Mouse (Mus musculus): ENCODE results near the gene Cacng5. TPM values are rescaled to one million over a fixed set of nuclear protein-coding genes. Genes with fewer than 3 reads are reported as not detected.

Cacng5 gene
- polyA plus RNA-seq, 1 experiment from 2014 or later: 0.55 TPM

GRCm38 (mm10) chr11:107853088-107853487 lies 61.8 kb downstream of the Cacng5 start:
- H3K36me3 ChIP-seq (replicated peaks; ENCODE audit: control insufficient read depth, insufficient read depth, low read depth, low read length): no peaks in the 10 kb centered on the region

GRCm38 (mm10) chr11:107849621-107850020 lies 65.2 kb downstream of the Cacng5 start:
- Histone ChIP-seq H3K4me3 (ENCODE audit: low read depth, low read length) (no peak overlapping the region), H3K27ac (replicated peaks; ENCODE audit: low read depth, low read length) (no peak overlapping the region), H3K36me3 (replicated peaks; ENCODE audit: control insufficient read depth, insufficient read depth, low read depth, low read length) (no peaks in the 10 kb centered on the region), H3K4me1 (ENCODE audit: control insufficient read depth, insufficient read depth, low read length) (no peaks in the 10 kb centered on the region), H3K4me2 (ENCODE audit: low read depth, low read length) (no peak overlapping the region), H3K9ac (replicated peaks; ENCODE audit: low read length) (no peak overlapping the region), H3K27me3 (ENCODE audit: control insufficient read depth, insufficient read depth, low read length) (no peaks in the 10 kb centered on the region), H3K9me3 (replicated peaks; ENCODE audit: control insufficient read depth, low read length) (no peaks in the 10 kb centered on the region)
- ATAC-seq (replicated peaks; ENCODE audit: insufficient number of reproducible peaks, low FRiP score, low TSS enrichment, low read depth): no peak
- 49% methylated on average over 10 of the region's 10 CpGs for WGBS
- no peak for DNase-seq (ENCODE audit: low spot score)

More at GRCm38 (mm10) chr11:107853088-107853487, 61.8 kb downstream of the Cacng5 start:
- Histone ChIP-seq H3K4me1 (ENCODE audit: control insufficient read depth, insufficient read depth, low read length) (no peaks in the 10 kb centered on the region), H3K4me3 (ENCODE audit: low read depth, low read length) (no peak overlapping the region), H3K4me2 (ENCODE audit: low read depth, low read length) (no peak overlapping the region), H3K9ac (replicated peaks; ENCODE audit: low read length) (no peak overlapping the region), H3K27ac (replicated peaks; ENCODE audit: low read depth, low read length) (no peak overlapping the region), H3K27me3 (ENCODE audit: control insufficient read depth, insufficient read depth, low read length) (no peaks in the 10 kb centered on the region), H3K9me3 (replicated peaks; ENCODE audit: control insufficient read depth, low read length) (no peaks in the 10 kb centered on the region)
- ATAC-seq (replicated peaks; ENCODE audit: insufficient number of reproducible peaks, low FRiP score, low TSS enrichment, low read depth) (no peak), DNase-seq (ENCODE audit: low spot score) (peak; percentile 60)
- 30% methylated on average over 1 of the region's 1 CpGs for WGBS

GRCm38 (mm10) chr11:107844175-107844574 lies 70.7 kb downstream of the Cacng5 start:
- H3K4me3 ChIP-seq (ENCODE audit: low read depth, low read length): no peak overlapping the region
- H3K9me3 ChIP-seq (replicated peaks; ENCODE audit: control insufficient read depth, low read length): no peaks in the 10 kb centered on the region
- H3K27me3 ChIP-seq (ENCODE audit: control insufficient read depth, insufficient read depth, low read length): no peaks in the 10 kb centered on the region
- no peak overlapping the region for H3K27ac ChIP-seq (replicated peaks; ENCODE audit: low read depth, low read length)
- H3K9ac ChIP-seq (replicated peaks; ENCODE audit: low read length): no peak overlapping the region
- no peaks in the 10 kb centered on the region for H3K4me1 ChIP-seq (ENCODE audit: control insufficient read depth, insufficient read depth, low read length)
- ATAC-seq (replicated peaks; ENCODE audit: insufficient number of reproducible peaks, low FRiP score, low TSS enrichment, low read depth) (no peak), DNase-seq (ENCODE audit: low spot score) (no peak)
- no peaks in the 10 kb centered on the region for H3K36me3 ChIP-seq (replicated peaks; ENCODE audit: control insufficient read depth, insufficient read depth, low read depth, low read length)
- no peak overlapping the region for H3K4me2 ChIP-seq (ENCODE audit: low read depth, low read length)
- 87% methylated on average over 1 of the region's 1 CpGs for WGBS

- no peaks in the 10 kb centered on the region for H3K27me3 ChIP-seq (ENCODE audit: control insufficient read depth, insufficient read depth, low read length)
- no peak for ATAC-seq (replicated peaks; ENCODE audit: insufficient number of reproducible peaks, low FRiP score, low TSS enrichment, low read depth)
- H3K27ac ChIP-seq (replicated peaks; ENCODE audit: low read depth, low read length): no peak overlapping the region
- H3K4me3 ChIP-seq (ENCODE audit: low read depth, low read length): no peak overlapping the region
- H3K9me3 ChIP-seq (replicated peaks; ENCODE audit: control insufficient read depth, low read length): no peaks in the 10 kb centered on the region
- H3K4me1 ChIP-seq (ENCODE audit: control insufficient read depth, insufficient read depth, low read length): no peaks in the 10 kb centered on the region
- no peak overlapping the region for H3K9ac ChIP-seq (replicated peaks; ENCODE audit: low read length)
- 71% methylated on average over 7 of the region's 7 CpGs for WGBS
- no peaks in the 10 kb centered on the region for H3K36me3 ChIP-seq (replicated peaks; ENCODE audit: control insufficient read depth, insufficient read depth, low read depth, low read length)
- H3K4me2 ChIP-seq (ENCODE audit: low read depth, low read length): no peak overlapping the region
- DNase-seq (ENCODE audit: low spot score): no peak
Observed at GRCm38 (mm10) chr11:107833351-107834040, 81.4 kb downstream of the Cacng5 start.

Other genes with a start within 250 kb of the Cacng5 start
- gene Cacng1, start 198.5 kb downstream of the Cacng5 start, polyA plus RNA-seq (2014; fragmentation: Nextera tagmentation; extraction: Ambion mirVana): not detected in 2 replicates
- gene Cacng4, start 120.5 kb downstream of the Cacng5 start, polyA plus RNA-seq (2014; fragmentation: Nextera tagmentation; extraction: Ambion mirVana): 7.9 and 8.3 TPM in 2 replicates

Data from embryonic facial prominence, embryonic 11.5 days (tissue).